Mouse (Mus musculus) heart, postnatal 0 days (tissue): Measurements from ENCODE around the gene Ran. TPM values are rescaled to one million over a fixed set of nuclear protein-coding genes. Genes with fewer than 3 reads are reported as not detected.
"Not testable (repeated sequence)": the region's sequence is repeated elsewhere in the genome, so short reads cannot be mapped to it uniquely, and the experiment has no call there.

Experiments used
- ATAC-seq: fragments of 200-750 bp; cut with Nextera tagmentation; 2 replicates; pipeline ENCODE4 v1.8.0; 2017; ENCODE audit warnings: low read depth, moderate number of reproducible peaks, moderate library complexity; ENCODE audit not compliant: insufficient read depth
- DNase-seq: peaks from one replicate; pipeline ENCODE4 v3.0.0-alpha.2; 2016; ENCODE audit warnings: low spot score
- H3K27ac ChIP-seq: fragments of 300-500 bp; sonication (generic); 2 replicates; pipeline ENCODE4 v1.5.1; 2014; ENCODE audit warnings: low read depth, mild to moderate bottlenecking
- H3K27me3 ChIP-seq: fragments of 300-500 bp; sonication (generic); 2 replicates; pipeline ENCODE4 v1.6.1; 2014; ENCODE audit warnings: low read length, mixed read lengths; ENCODE audit not compliant: control insufficient read depth, insufficient read depth
- H3K36me3 ChIP-seq: fragments of 300-500 bp; sonication (generic); replicated peaks from 2 replicates; pipeline ENCODE4 v1.6.1; 2014; ENCODE audit warnings: low read length, mixed read lengths; ENCODE audit not compliant: control insufficient read depth, insufficient read depth
- H3K4me1 ChIP-seq: fragments of 300-500 bp; sonication (generic); 2 replicates; pipeline ENCODE4 v1.6.1; 2014; ENCODE audit warnings: antibody characterized with exemption; ENCODE audit not compliant: control insufficient read depth, insufficient read depth
- H3K4me2 ChIP-seq: fragments of 300-500 bp; sonication (generic); 2 replicates; pipeline ENCODE4 v1.6.1; 2014; ENCODE audit warnings: low read depth, mild to moderate bottlenecking, low read length, moderate library complexity
- H3K4me3 ChIP-seq: fragments of 300-500 bp; sonication (generic); 2 replicates; pipeline ENCODE4 v1.5.1; 2014; ENCODE audit warnings: low read depth, low read length
- H3K9ac ChIP-seq: fragments of 300-500 bp; sonication (generic); replicated peaks from 2 replicates; pipeline ENCODE4 v1.6.1; 2014; ENCODE audit warnings: low read depth, low read length, mixed read lengths
- H3K9me3 ChIP-seq: fragments of 300-500 bp; sonication (generic); replicated peaks from 2 replicates; pipeline ENCODE4 v1.6.1; 2016; ENCODE audit warnings: low read length; ENCODE audit not compliant: control insufficient read depth
- CTCF ChIP-seq: IDR thresholded peaks from 2 replicates; pipeline ENCODE4 v1.5.1; 2016; ENCODE audit warnings: antibody characterized with exemption, control low read depth, low read depth
- EP300 ChIP-seq: IDR thresholded peaks from 2 replicates; pipeline ENCODE4 v1.6.1; 2016; ENCODE audit warnings: antibody characterized with exemption, low read depth
- WGBS: fragments of 180-500 bp; shearing (Covaris S2); extraction: QIAGEN DNeasy Blood & Tissue Kit; methylation state at CpG from one replicate; pipeline ENCODE4 v1.1.7; 2014; 5-methylcytosine and 5-hydroxymethylcytosine counted together
- polyA plus RNA-seq: library from polyadenylated mRNA; unstranded; fragments of >200 nt; fragmentation: Nextera tagmentation; extraction: Ambion mirVana; gene quantifications from 2 replicates; pipeline ENCODE4 v1.2.1, GENCODE M21; 2015
- total RNA-seq: library from RNA; depleted of rRNA; stranded (reverse); fragments of >200 nt; gene quantifications from 2 replicates; pipeline ENCODE4 v1.2.3, GENCODE M21; 2014; ENCODE audit warnings: low replicate concordance; rRNA removed

Gene Ran
- total RNA-seq = 128 and 989 TPM in 2 replicates
- 188 and 196 TPM in 2 replicates for polyA plus RNA-seq

DNA sequence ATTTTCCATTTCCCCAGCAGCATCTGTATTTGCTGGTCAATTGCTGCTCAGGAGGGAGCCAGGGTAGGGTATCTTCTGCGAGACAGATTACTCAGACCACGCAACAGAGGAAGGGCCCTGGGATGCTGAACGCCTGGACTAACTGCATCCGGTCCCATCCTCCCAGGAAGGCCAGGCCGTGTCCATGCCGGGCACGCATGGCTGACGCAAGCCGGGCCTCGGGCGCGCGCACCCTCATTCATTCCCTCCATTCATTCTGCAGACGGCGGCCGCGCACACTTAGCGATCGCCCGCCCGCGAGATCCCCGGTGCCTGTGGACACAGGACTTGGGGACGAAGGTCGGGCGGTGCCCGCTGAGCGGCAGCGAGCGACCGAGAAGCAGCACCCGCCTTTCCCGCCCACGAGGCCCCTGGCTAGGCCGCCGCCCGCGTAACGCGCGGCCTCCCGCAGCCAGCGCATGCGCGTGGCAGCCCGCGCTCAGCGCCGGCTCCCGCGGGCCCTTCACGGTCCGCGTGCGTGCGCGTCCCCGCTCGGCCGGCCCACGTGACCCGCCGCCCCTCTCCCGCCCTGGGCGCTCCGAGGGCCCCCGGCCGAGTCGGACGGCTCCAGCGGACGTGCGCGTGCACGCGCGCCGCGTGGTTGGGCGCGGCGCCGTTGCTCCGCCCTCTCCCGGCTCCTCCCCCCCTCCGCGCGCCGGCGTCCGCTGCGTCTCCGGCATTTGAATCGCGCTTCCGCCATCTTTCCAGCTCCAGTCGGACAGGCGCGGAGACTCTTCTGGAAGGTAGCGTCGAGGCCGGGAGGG is at the start of gene Ran:
Gene Ran (plus strand): TSS at position 573 of the 803 bp plus-strand sequence.
- no peaks in the 10 kb centered on the region for H3K27me3 ChIP-seq
- peak within 1 kb of the TSS; percentile 82 for H3K9ac ChIP-seq
- peaks cover 9% of the 10 kb centered on the region for H3K4me1 ChIP-seq
- H3K36me3 ChIP-seq = peaks cover 10% of the 10 kb centered on the region
- TF ChIP-seq CTCF (no peak), EP300 (no peak)
- peak within 1 kb of the TSS; percentile 81 for H3K4me3 ChIP-seq
- H3K4me2 ChIP-seq = peak within 1 kb of the TSS; percentile 80
- under 1% methylated on average over 78 of the region's 102 CpGs for WGBS
- peak; percentile 93 for DNase-seq
- H3K27ac ChIP-seq = peak within 1 kb of the TSS; percentile 98
- no peaks in the 10 kb centered on the region for H3K9me3 ChIP-seq
- ATAC-seq = peak; percentile 94

- no peak overlapping the region for H3K4me2 ChIP-seq
- no peaks in the 10 kb centered on the region for H3K27me3 ChIP-seq
- TF ChIP-seq EP300 = no peak
- no peak for TF ChIP-seq CTCF
- no peak overlapping the region for H3K27ac ChIP-seq
- no peaks in the 10 kb centered on the region for H3K9me3 ChIP-seq
- no peak overlapping the region for H3K9ac ChIP-seq
- H3K4me3 ChIP-seq = no peak overlapping the region
- no peaks in the 10 kb centered on the region for H3K36me3 ChIP-seq
- WGBS = 41% methylated on average over 10 of the region's 10 CpGs
- DNase-seq (no peak), ATAC-seq (no peak)
- no peaks in the 10 kb centered on the region for H3K4me1 ChIP-seq
Measured at GRCm38 (mm10) chr5:128970878-128971277, 49.0 kb upstream of the Ran start.

DNA sequence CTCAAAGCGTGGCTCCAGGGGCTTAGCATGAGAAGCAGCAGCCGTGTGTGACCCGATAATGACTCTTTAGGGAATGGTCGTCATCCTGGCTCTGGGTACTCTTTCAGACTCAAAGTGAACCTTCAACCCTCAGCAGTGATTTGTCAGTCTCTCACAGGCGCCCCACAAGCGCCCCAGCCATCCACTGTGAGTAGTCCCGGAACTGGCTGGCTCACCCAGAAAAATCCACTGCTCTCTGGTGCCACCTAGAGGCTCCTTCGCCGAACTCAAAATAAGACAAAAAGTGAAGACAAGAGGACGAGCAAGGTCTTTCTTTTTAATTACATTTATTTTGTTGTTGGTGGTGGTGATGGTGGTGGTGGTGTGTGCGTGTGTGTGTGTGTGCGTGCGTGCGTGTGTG is 48.6 kb upstream of the Ran start:
- Histone ChIP-seq H3K4me2 (peak overlapping the region; percentile 26; the same call in 1 of the 2 replicates), H3K36me3 (no peaks in the 10 kb centered on the region), H3K27ac (no peak overlapping the region), H3K4me3 (no peak overlapping the region), H3K27me3 (no peaks in the 10 kb centered on the region), H3K4me1 (no peaks in the 10 kb centered on the region), H3K9ac (no peak overlapping the region), H3K9me3 (no peaks in the 10 kb centered on the region)
- TF ChIP-seq CTCF = peak; percentile 72
- no peak for TF ChIP-seq EP300
- WGBS = 16% methylated on average over 14 of the region's 14 CpGs
- DNase-seq (peak; percentile 46), ATAC-seq (peak; percentile 41; the same call in 1 of the 2 replicates)

- Histone ChIP-seq H3K27me3 (no peaks in the 10 kb centered on the region), H3K27ac (no peak overlapping the region), H3K4me2 (no peak overlapping the region), H3K9ac (no peak overlapping the region), H3K4me3 (no peak overlapping the region), H3K9me3 (no peaks in the 10 kb centered on the region), H3K36me3 (no peaks in the 10 kb centered on the region), H3K4me1 (no peaks in the 10 kb centered on the region)
- 23% methylated on average over 4 of the region's 4 CpGs for WGBS
- DNase-seq (no peak), ATAC-seq (no peak)
- peak; percentile 46 for TF ChIP-seq CTCF
- TF ChIP-seq EP300 = no peak
Measured at GRCm38 (mm10) chr5:128976266-128976665, 43.6 kb upstream of the Ran start.

- not testable (repeated sequence) for H3K27me3 ChIP-seq, H3K9ac ChIP-seq, DNase-seq, H3K36me3 ChIP-seq, ATAC-seq, H3K4me1 ChIP-seq, H3K4me3 ChIP-seq, H3K4me2 ChIP-seq, H3K9me3 ChIP-seq, H3K27ac ChIP-seq
- 63% methylated on average over 1 of the region's 1 CpGs for WGBS
Measured at GRCm38 (mm10) chr5:128977466-128977865, 42.4 kb upstream of the Ran start.
